Mouse (Mus musculus) 3134 (cell line): ENCODE measurements around the gene Rpl18.

Experiments used
- DNase-seq: peaks from one replicate; pipeline ENCODE4 v3.0.0-alpha.2; 2011; ENCODE audit warnings: low spot score; ENCODE audit not compliant: insufficient read length; ENCODE audit errors: extremely low read depth

The Rpl18 gene

GRCm38 (mm10) chr7:45699523-45700141 is 15.6 kb upstream of the Rpl18 start, which contains the start of gene Car11:
Car11 (plus strand) TSS chr7:45699843.
- DNase-seq, result no peak

DNA sequence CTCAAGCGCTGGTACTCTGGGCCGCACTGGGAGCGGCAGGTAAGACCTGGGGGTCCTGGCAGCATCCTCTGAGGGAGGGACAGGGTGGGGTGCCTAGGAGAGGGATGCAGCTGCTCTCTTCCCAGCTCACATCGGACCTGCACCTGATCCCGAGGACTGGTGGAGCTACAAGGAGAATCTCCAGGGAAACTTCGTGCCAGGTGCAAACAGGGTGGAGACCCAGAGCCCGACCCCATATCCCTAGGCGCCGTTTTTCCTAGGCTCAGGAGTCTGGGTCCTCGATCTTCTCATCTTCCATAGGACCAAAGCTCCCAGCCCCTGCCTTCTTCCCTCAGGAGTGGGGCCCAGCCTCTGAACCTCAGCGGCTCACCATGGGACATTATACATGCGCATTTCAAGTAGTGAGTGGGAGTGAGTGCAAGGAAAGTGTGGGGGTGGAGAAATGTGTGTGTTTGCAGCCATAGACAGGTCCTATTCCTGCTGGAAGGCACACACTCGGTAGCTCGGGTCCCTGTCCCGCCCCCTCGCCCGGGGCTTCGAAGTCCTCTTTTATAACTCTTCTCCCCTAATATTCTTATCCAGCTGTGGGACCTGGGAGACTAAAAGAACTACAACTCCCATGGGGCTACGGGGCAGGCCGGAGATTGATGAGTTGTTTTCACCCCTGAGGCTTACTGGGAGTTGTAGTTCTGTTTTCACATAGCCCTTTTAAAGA is 14.8 kb upstream of the Rpl18 start:
- DNase-seq, result peak; percentile 64

GRCm38 (mm10) chr7:45701072-45701471 is 14.2 kb upstream of the Rpl18 start:
- DNase-seq, result peak; percentile 71

- no peak for DNase-seq
Observed at GRCm38 (mm10) chr7:45701607-45702006, 13.7 kb upstream of the Rpl18 start.

DNA sequence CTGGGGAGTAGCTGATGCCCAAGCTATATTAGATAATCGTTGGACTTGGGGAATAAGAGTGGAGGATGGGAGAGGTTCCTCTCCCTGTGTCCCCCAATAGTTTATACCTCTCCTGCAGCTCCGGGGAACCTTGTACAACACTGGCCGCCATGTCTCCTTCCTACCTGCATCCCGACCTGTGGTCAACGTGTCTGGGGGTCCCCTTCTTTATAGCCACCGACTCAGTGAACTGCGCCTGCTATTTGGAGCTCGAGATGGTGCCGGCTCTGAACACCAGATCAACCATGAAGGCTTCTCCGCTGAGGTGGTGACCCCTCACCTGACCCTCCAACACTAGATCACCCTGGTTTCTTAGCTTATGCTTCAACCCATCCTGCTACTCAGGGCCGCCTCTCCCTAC is 12.9 kb upstream of the Rpl18 start:
- no peak for DNase-seq

DNA sequence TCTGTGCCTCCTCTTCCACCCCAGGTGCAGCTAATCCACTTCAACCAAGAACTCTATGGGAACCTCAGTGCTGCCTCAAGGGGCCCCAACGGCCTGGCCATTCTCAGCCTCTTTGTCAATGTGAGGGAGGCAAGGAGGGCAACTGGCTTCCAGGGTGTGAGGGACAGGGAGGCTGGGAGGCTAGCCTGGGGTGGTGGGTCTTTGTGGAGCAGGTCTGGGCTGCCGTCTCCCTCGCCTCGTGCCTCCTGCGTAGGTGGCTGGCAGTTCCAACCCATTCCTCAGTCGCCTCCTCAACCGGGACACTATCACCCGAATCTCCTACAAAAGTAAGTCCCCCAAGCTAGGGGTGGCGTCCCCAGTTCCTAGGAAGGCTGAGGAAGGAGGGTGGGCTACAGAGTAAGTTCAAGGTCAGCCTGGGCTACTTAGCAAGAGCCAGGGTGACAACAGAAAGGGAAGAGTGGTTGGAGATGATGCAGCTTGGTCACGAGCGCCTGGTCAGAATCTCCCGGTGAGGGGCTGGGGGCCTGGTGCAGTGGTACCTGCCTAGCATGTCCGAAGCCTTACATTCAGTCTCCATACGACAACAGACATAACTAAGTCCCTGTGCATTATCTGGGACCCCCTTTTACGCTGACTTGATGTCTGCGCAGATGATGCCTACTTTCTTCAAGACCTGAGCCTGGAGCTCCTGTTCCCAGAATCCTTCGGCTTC is 12.3 kb upstream of the Rpl18 start:
- DNase-seq, result no peak

GRCm38 (mm10) chr7:45703521-45704033 is 11.7 kb upstream of the Rpl18 start:
- no peak for DNase-seq

GRCm38 (mm10) chr7:45704046-45704559 is 11.2 kb upstream of the Rpl18 start:
- DNase-seq, result peak; percentile 70

DNA sequence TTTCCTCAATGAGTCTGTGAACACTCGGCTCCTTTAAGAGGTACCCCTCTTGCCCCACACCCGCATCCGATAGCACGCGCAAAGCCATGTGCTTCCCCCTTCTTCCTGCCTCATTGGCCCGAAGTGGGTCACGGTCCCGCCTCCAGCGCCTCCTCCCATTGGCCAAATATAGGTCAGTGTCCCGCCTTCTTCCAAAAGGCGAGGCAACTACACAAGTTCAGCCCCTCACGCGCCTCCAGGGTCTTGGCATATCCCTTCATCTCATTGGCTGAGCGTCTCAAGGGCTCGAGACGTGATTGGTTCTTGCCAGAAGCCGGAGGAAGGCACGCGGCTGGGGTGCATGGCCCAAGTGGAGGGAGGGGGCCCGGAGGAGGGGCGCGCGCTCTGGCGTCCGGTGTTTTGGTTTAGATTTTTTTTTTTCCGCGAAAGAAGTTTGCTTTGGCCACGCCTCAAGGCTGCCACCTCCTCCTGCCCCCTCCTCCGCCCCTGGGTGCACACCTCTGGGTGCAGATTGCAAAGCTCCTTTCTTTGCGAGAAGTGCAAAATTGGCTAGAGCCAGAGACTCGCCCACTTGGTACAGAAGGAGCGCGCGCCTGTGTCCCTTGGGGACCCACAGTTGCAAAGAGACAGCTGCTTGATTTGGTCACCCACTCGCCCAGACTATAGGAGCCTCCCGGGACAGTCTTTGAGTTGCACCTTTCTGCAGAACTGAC is 10.4 kb upstream of the Rpl18 start, which contains the start of gene Dbp:
TSS of gene Dbp (plus strand) at position 359 of the 713 bp plus-strand sequence.
- DNase-seq, result peak; percentile 97

- DNase-seq, result no peak
Observed at GRCm38 (mm10) chr7:45705443-45705864, 9.8 kb upstream of the Rpl18 start.

DNA sequence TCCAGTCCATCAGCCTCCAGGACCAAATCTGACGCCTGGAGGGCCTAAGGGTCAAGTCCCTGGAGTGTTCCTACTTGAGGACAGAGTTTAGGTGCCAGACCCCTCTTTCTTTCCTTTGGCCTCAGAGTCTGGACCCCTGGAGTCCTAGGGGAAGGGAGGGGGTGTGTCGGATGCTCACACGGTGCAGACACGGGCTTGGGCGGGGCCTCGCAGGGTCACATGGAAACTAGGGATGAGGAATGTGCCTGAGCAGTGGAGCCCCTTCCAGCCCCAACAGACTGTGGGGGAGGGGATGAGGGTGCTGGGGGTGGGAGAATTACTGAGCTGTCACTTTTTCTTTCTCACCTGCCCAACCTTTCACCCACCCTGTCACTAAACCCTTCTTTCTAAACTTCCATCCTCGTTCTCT is 9.4 kb upstream of the Rpl18 start:
- DNase-seq, result peak; percentile 64

DNA sequence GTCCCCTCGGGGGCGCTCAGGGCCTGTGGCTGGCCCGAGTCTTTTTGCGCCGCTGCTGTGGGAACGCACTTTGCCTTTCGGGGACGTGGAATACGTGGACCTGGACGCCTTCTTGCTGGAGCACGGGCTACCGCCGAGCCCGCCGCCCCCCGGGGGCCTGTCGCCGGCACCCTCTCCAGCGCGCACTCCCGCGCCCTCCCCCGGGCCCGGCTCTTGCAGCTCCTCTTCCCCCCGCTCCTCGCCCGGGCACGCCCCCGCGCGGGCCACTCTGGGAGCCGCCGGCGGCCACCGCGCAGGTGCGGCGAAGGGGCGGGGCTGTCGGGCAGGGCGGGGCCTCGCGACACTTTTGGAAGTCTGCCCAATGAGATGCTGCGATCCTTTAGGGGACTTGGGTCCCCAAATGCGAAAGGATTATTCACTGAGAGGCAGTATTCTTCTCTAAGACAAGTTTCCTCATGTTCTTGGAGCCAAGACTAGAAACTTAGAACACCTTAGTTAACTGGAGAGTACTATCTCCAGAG is 8.5 kb upstream of the Rpl18 start:
- DNase-seq, result peak; percentile 84

- peak; percentile 95 for DNase-seq
Observed at GRCm38 (mm10) chr7:45707375-45707967, 7.8 kb upstream of the Rpl18 start.

- DNase-seq, result no peak
Observed at GRCm38 (mm10) chr7:45708221-45708761, 7.0 kb upstream of the Rpl18 start.

DNA sequence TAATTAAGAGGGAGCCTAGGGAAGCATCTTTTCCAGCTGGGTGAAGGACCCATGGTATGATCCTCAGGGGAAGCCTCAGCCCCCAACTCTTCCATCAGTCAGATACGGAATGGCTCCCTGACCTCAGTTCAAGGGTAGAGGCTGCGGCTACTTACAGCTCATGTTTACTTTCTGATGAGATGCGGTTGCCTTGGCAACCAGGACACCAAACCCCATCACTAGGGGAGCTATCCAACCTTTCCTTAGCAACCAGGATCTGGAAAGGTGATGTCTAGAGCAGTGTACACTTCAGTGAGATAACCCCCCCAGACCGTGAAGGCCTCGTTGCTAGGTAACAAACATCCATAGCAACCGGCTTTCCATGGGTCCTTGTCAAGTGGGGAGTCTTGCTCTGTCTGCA is 6.2 kb upstream of the Rpl18 start:
- DNase-seq, result no peak

GRCm38 (mm10) chr7:45709677-45710355 is 5.4 kb upstream of the Rpl18 start:
- no peak for DNase-seq

GRCm38 (mm10) chr7:45710477-45711191 is 4.6 kb upstream of the Rpl18 start:
- no peak for DNase-seq

DNA sequence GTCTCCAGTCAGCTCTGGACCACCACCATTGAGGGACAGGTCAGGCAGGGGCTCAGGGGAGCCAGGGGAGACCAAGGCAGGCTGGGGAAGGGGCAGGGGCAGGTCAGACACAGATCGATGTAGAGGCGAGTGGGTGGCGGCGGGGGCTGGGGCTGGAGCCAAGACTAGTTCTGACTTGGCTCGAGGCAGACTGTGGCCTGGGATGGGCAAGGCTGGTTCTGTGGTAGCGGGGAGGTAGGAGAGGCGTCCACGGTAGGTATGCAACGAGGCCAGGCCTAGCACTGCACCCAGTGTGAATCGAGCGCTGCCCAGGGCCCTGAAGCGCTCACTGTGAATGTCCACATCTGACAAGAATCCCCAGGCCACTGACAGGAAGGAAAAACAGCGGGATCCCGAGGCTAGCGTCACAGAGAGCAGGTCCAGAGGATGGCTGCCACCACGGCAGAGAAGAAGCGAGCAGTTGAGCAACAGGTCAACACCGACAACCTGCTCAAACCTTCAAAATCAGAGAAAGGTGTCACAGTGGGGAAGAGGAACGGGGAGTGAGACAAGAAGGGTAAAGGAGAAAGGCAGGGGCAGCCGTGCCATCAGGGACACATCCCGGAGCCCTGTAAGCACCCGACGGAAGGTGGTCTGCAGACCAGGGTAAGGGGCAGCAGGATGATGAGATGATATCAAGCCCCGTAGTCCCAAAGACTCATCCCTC is 3.8 kb upstream of the Rpl18 start:
- DNase-seq, result no peak
